In the genomic region with DNA sequence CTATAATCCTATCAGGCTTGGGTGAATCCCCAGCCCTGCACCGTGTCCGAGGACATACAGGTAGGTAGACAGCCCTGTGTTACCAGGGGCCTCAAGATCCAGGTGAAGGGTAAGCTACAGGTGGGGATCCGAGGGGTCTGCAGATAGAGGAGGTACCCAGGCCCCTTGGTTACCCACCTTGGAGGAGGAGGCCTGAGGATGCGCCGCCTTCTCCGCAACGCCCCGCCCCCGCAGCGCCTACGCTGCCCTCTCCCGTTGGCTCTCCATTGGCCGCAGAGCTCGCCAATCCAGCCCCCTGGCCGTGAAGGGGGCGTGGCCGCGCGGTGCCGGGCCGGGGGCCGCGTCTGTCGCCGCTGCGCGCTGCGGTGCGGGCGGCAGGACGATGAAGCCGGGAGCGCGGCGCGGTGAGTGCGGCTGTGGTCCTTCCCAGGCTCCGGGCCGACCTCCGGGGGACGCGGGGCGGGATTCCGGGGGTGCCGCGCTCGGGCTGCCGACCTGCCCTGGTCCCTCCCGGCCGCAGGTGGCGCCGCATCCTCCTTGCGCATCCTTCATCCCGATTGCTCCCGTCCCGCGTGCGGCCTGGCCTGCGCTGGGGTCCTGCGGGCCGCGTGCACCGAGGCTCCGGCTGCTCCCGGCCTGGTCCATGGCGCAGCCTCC, we compare ENCODE assay signal across 8 mouse cellular contexts. TPM values are rescaled to one million over a fixed set of nuclear protein-coding genes. Genes with fewer than 3 reads are reported as not detected.
DNase-seq lines count a peak whose midpoint lies in the region; ATAC-seq and TF ChIP-seq lines count a peak whose summit lies in the region.

A gene (plus strand): TSS at position 51 of the 657 bp plus-strand sequence.

- no peaks in the 10 kb centered on the region for H3K9me3 ChIP-seq in intestine, embryonic 16.5 days (ENCODE audit: control insufficient read depth, low read length)

- no peak for TF ChIP-seq CTCF in cortical plate, adult 2 months (IDR thresholded peaks at IDR 0.05; ENCODE audit: extremely low read depth, insufficient read depth, low read length)

- H3K27me3 ChIP-seq in intestine, embryonic 16.5 days (replicated peaks; ENCODE audit: control insufficient read depth, insufficient read depth, low read length), result peaks cover 3% of the 10 kb centered on the region; the same call in 1 of the 2 replicates

- peak within 1 kb of the TSS; percentile 74 for H3K4me3 ChIP-seq in cortical plate, adult 2 months (ENCODE audit: insufficient read depth, low read length)
- H3K4me3 ChIP-seq in intestine, embryonic 16.5 days (ENCODE audit: low read length), result peak within 1 kb of the TSS; percentile 65

- H3K4me2 ChIP-seq in intestine, embryonic 16.5 days (ENCODE audit: low read depth, low read length), result peak within 1 kb of the TSS; percentile 90

- H3K9ac ChIP-seq in intestine, embryonic 16.5 days (ENCODE audit: low read depth, low read length), result peak within 1 kb of the TSS; percentile 68

- H3K36me3 ChIP-seq in intestine, embryonic 16.5 days (ENCODE audit: control insufficient read depth, insufficient read depth, low read length), result no peaks in the 10 kb centered on the region

- intact Hi-C loops in left cerebral cortex, postnatal 10 days (cut with DNase I), result loop anchor here (5.0 kb wide), 1 partner anchor 48 kb away; no protein-coding TSS in a partner anchor

- peak; percentile 38; the same call in 1 of the 2 replicates for TF ChIP-seq POLR2A in cortical plate, adult 2 months (IDR thresholded peaks at IDR 0.05; ENCODE audit: extremely low read depth, insufficient read depth, low read length)

- ATAC-seq in intestine, embryonic 16.5 days, result peak; percentile 98
- peak; percentile 31; the same call in 1 of the 2 replicates for ATAC-seq in megakaryocyte progenitor cell, adult 5-6 weeks (replicated peaks; ENCODE audit: poor library complexity)
- no peak for ATAC-seq in activated CD4-positive, CD25-positive, alpha-beta regulatory T cell, adult 4 months

- peak within 1 kb of the TSS; percentile 36; the same call in 1 of the 2 replicates for H3K27ac ChIP-seq in cortical plate, adult 2 months (ENCODE audit: insufficient read depth, low read length)
- H3K27ac ChIP-seq in intestine, embryonic 16.5 days (ENCODE audit: low read length), result no peak within 1 kb of the TSS

- H3K4me1 ChIP-seq in cortical plate, adult 2 months (ENCODE audit: control insufficient read depth, insufficient read depth, low read length), result no peaks in the 10 kb centered on the region; the same call in 1 of the 2 replicates
- H3K4me1 ChIP-seq in intestine, embryonic 16.5 days (ENCODE audit: control insufficient read depth, insufficient read depth, low read length), result peaks cover 2% of the 10 kb centered on the region

- WGBS in intestine, embryonic 16.5 days, result 0% methylated on average over 48 of the region's 66 CpGs

- DNase-seq in adrenal gland, adult 18-20 months (ENCODE audit: low spot score in 2 of 2), result peak; percentile 76
- DNase-seq in gastrocnemius, postnatal 10 days, result peak; percentile 74
- peak; percentile 81 to 94 for DNase-seq in left cerebral cortex, postnatal 10 days (ENCODE audit: extremely low spot score in 1 of 2, low spot score in 2 of 2)
- peak; percentile 92 for DNase-seq in right cerebral cortex, postnatal 4 days

RNA-seq across cellular contexts. Expression of the gene that starts here (rescaled TPM):
- 10 to 100 TPM; 12.7 to 21.1 TPM for total RNA-seq in adrenal gland, adult 18-20 months (2021)
- polyA plus RNA-seq in cortical plate, adult 2 months (2012; rRNA removed), result 59.9 and 61.7 TPM in 2 replicates
- 1 to 10 TPM; 1.6 TPM for total RNA-seq in gastrocnemius, postnatal 10 days (2021)
- 1.2 and 1.3 TPM in 2 replicates for polyA plus RNA-seq in intestine, embryonic 16.5 days (2015; fragmentation: Nextera tagmentation; extraction: Ambion mirVana)
- total RNA-seq in left cerebral cortex, postnatal 10 days (2021), result 10 to 100 TPM; 72.6 to 78.6 TPM
- total RNA-seq in megakaryocyte progenitor cell, adult 5-6 weeks (2015), result not detected in 2 replicates
- not detected in 2 replicates for total RNA-seq in megakaryocyte progenitor cell, adult 5-6 weeks (2017)
- polyA plus RNA-seq in activated CD4-positive, CD25-positive, alpha-beta regulatory T cell, adult 4 months (2017; shearing (Covaris generic)), result not detected

Comparison
In these comparisons a context has a peak if more than half of its experiments do, and no peak if none do; other contexts are left out.
1. RNA of the gene that starts here (total RNA-seq): 72.6 to 78.6 TPM in left cerebral cortex, postnatal 10 days and 12.7 to 21.1 TPM in adrenal gland, adult 18-20 months; 1.6 TPM in gastrocnemius, postnatal 10 days and not detected in megakaryocyte progenitor cell, adult 5-6 weeks; every median in the first group is over 4 times any median in the second.
2. RNA of the gene that starts here (polyA plus RNA-seq): 59.9 to 61.7 TPM in cortical plate, adult 2 months; 1.2 to 1.3 TPM in intestine, embryonic 16.5 days and not detected in activated CD4-positive, CD25-positive, alpha-beta regulatory T cell, adult 4 months; every median in the first group is over 10 times any median in the second.
3. Peak in ATAC-seq in megakaryocyte progenitor cell, adult 5-6 weeks; RNA of the gene not detected or under 1 TPM.
4. Peak in every context shown above with its lines, with median percentiles within 50 percentile points of each other: DNase-seq.